Comparison of ENCODE assay signal across 1 mouse cellular context in genomic region chr8:3664405-3664804, GRCm38 (mm10).
A peak's percentile ranks its signal among the peaks of the same experiment; 100 is the strongest.
TF ChIP-seq lines count a peak whose summit lies in the region.

No protein-coding gene starts in this region.

TF ChIP-seq in CH12.LX, 34 proteins besides CTCF, POLR2A, EP300 and RAD21:
- TF ChIP-seq MYC (IDR thresholded peaks at IDR 0.05; ENCODE audit: low read depth, low read length) (no peak), CHD2 (IDR thresholded peaks at IDR 0.05; ENCODE audit: low read length) (0 out of 2 replicates have a peak, but pooled peaks have one; percentile 23)
